Comparison of ENCODE assay signal across 8 mouse cellular contexts in genomic region chr13:102232291-102232936, GRCm38 (mm10).
DNase-seq lines count a peak whose midpoint lies in the region; ATAC-seq and TF ChIP-seq lines count a peak whose summit lies in the region.

No protein-coding gene starts in this region.

- H3K4me3 ChIP-seq in embryonic facial prominence, embryonic 13.5 days, result no peak overlapping the region
- no peak overlapping the region for H3K4me3 ChIP-seq in embryonic facial prominence, embryonic 10.5 days
- no peak overlapping the region for H3K4me3 ChIP-seq in intestine, embryonic 16.5 days (ENCODE audit: low read length)
- no peak overlapping the region for H3K4me3 ChIP-seq in stomach, postnatal 0 days (ENCODE audit: low read depth, low read length)

- H3K36me3 ChIP-seq in embryonic facial prominence, embryonic 13.5 days, result no peaks in the 10 kb centered on the region
- no peaks in the 10 kb centered on the region for H3K36me3 ChIP-seq in embryonic facial prominence, embryonic 10.5 days (replicated peaks)
- H3K36me3 ChIP-seq in intestine, embryonic 16.5 days (ENCODE audit: control insufficient read depth, insufficient read depth, low read length), result no peaks in the 10 kb centered on the region
- no peaks in the 10 kb centered on the region for H3K36me3 ChIP-seq in stomach, postnatal 0 days (ENCODE audit: control insufficient read depth, insufficient read depth, low read length)

- H3K9me3 ChIP-seq in embryonic facial prominence, embryonic 13.5 days, result no peaks in the 10 kb centered on the region
- no peaks in the 10 kb centered on the region for H3K9me3 ChIP-seq in embryonic facial prominence, embryonic 10.5 days
- no peaks in the 10 kb centered on the region for H3K9me3 ChIP-seq in intestine, embryonic 16.5 days (ENCODE audit: control insufficient read depth, low read length)
- H3K9me3 ChIP-seq in stomach, postnatal 0 days (ENCODE audit: control insufficient read depth, low read length), result no peaks in the 10 kb centered on the region

- H3K4me2 ChIP-seq in embryonic facial prominence, embryonic 13.5 days, result no peak overlapping the region
- no peak overlapping the region for H3K4me2 ChIP-seq in intestine, embryonic 16.5 days (ENCODE audit: low read depth, low read length)
- no peak overlapping the region for H3K4me2 ChIP-seq in stomach, postnatal 0 days (replicated peaks; ENCODE audit: low read depth)

- 70% methylated on average over 4 of the region's 4 CpGs for WGBS in embryonic facial prominence, embryonic 13.5 days
- 86% methylated on average over 4 of the region's 4 CpGs for WGBS in embryonic facial prominence, embryonic 10.5 days
- 68% methylated on average over 4 of the region's 4 CpGs for WGBS in intestine, embryonic 16.5 days
- whole genome bisulfite sequencing in stomach, postnatal 0 days, result 21% methylated on average over 4 of the region's 4 CpGs

- no peak overlapping the region for H3K27ac ChIP-seq in embryonic facial prominence, embryonic 13.5 days
- no peak overlapping the region for H3K27ac ChIP-seq in embryonic facial prominence, embryonic 10.5 days (replicated peaks)
- H3K27ac ChIP-seq in intestine, embryonic 16.5 days (ENCODE audit: low read length), result no peak overlapping the region
- H3K27ac ChIP-seq in stomach, postnatal 0 days (replicated peaks), result no peak overlapping the region

- no peak for TF ChIP-seq CTCF in stomach, postnatal 0 days (IDR thresholded peaks at IDR 0.05; ENCODE audit: low read depth)

- TF ChIP-seq EP300 in stomach, postnatal 0 days (optimal IDR thresholded peaks at IDR 0.05), result no peak

- ATAC-seq in embryonic facial prominence, embryonic 13.5 days (ENCODE audit: insufficient number of reproducible peaks, insufficient read depth, low FRiP score, low TSS enrichment, low read depth), result 0 out of 2 replicates have a peak, but pooled peaks have one; percentile 32
- ATAC-seq in intestine, embryonic 16.5 days, result no peak
- no peak; the same call in 1 of the 2 replicates for ATAC-seq in stomach, postnatal 0 days (ENCODE audit: low FRiP score, low TSS enrichment)

- H3K4me1 ChIP-seq in embryonic facial prominence, embryonic 13.5 days, result peaks cover 4% of the 10 kb centered on the region; the same call in 1 of the 2 replicates
- H3K4me1 ChIP-seq in embryonic facial prominence, embryonic 10.5 days, result no peaks in the 10 kb centered on the region
- H3K4me1 ChIP-seq in intestine, embryonic 16.5 days (ENCODE audit: control insufficient read depth, insufficient read depth, low read length), result no peaks in the 10 kb centered on the region
- no peaks in the 10 kb centered on the region for H3K4me1 ChIP-seq in stomach, postnatal 0 days (replicated peaks; ENCODE audit: control insufficient read depth, insufficient read depth)

- no peak overlapping the region for H3K9ac ChIP-seq in embryonic facial prominence, embryonic 13.5 days
- no peak overlapping the region for H3K9ac ChIP-seq in intestine, embryonic 16.5 days (ENCODE audit: low read depth, low read length)
- no peak overlapping the region for H3K9ac ChIP-seq in stomach, postnatal 0 days (ENCODE audit: low read length)

- no peak for DNase-seq in embryonic facial prominence, embryonic 10.5 days (ENCODE audit: low spot score)
- DNase-seq in 3T3-L1 (ENCODE audit: low read depth, low spot score), result peak; percentile 78
- DNase-seq in gastrocnemius, adult 8-10 months (ENCODE audit: low spot score in 2 of 2), result peak; percentile 48 to 50
- DNase-seq in kidney, postnatal 14 days, result peak; percentile 19
- DNase-seq in spleen, postnatal 10 days (ENCODE audit: low spot score in 2 of 2), result no peak
- no peak for DNase-seq in stomach, postnatal 0 days (ENCODE audit: low spot score)

- H3K27me3 ChIP-seq in embryonic facial prominence, embryonic 13.5 days, result no peaks in the 10 kb centered on the region
- no peaks in the 10 kb centered on the region for H3K27me3 ChIP-seq in embryonic facial prominence, embryonic 10.5 days (replicated peaks; ENCODE audit: low read depth, poor library complexity, severe bottlenecking)
- no peaks in the 10 kb centered on the region for H3K27me3 ChIP-seq in intestine, embryonic 16.5 days (replicated peaks; ENCODE audit: control insufficient read depth, insufficient read depth, low read length)
- no peaks in the 10 kb centered on the region for H3K27me3 ChIP-seq in stomach, postnatal 0 days (ENCODE audit: control insufficient read depth, insufficient read depth, low read length)

Comparison
In these comparisons a context has a peak if more than half of its experiments do, and no peak if none do; other contexts are left out.
1. DNase-seq: peak in 3T3-L1 (single experiment), gastrocnemius, adult 8-10 months (2 of 2) and kidney, postnatal 14 days (single experiment); none in embryonic facial prominence, embryonic 10.5 days (single experiment), spleen, postnatal 10 days (0 of 2) and stomach, postnatal 0 days (single experiment).